Mouse (Mus musculus) heart, embryonic 11.5 days (tissue): ENCODE data around the gene Psmb7. TPM values are rescaled to one million over a fixed set of nuclear protein-coding genes. Genes with fewer than 3 reads are reported as not detected.

Experiments
- ATAC-seq: fragments of 200-750 bp; cut with Nextera tagmentation; replicated peaks from 2 replicates; pipeline ENCODE4 v1.8.0; 2017; ENCODE audit warnings: moderate library complexity; ENCODE audit not compliant: insufficient number of reproducible peaks, low FRiP score, low TSS enrichment
- H3K27ac ChIP-seq: fragments of 300-500 bp; sonication (generic); 2 replicates; pipeline ENCODE4 v1.5.1; 2014; ENCODE audit warnings: mild to moderate bottlenecking, low read depth, low read length
- H3K27me3 ChIP-seq: fragments of 300-500 bp; sonication (generic); 2 replicates; pipeline ENCODE4 v1.6.1; 2014; ENCODE audit warnings: mild to moderate bottlenecking, low read length, mixed read lengths; ENCODE audit not compliant: control insufficient read depth, insufficient read depth
- H3K36me3 ChIP-seq: fragments of 300-500 bp; sonication (generic); 2 replicates; pipeline ENCODE4 v1.6.1; 2014; ENCODE audit warnings: mild to moderate bottlenecking, low read length, moderate library complexity, mixed read lengths; ENCODE audit not compliant: control insufficient read depth, insufficient read depth
- H3K4me1 ChIP-seq: fragments of 300-500 bp; sonication (generic); 2 replicates; pipeline ENCODE4 v1.6.1; 2014; ENCODE audit warnings: low read length; ENCODE audit not compliant: control insufficient read depth, insufficient read depth
- H3K4me2 ChIP-seq: fragments of 300-500 bp; sonication (generic); 2 replicates; pipeline ENCODE4 v1.6.1; 2014; ENCODE audit warnings: mild to moderate bottlenecking, moderate library complexity
- H3K4me3 ChIP-seq: fragments of 300-500 bp; sonication (generic); 2 replicates; pipeline ENCODE4 v1.5.1; 2014; ENCODE audit warnings: low read depth, low read length
- H3K9ac ChIP-seq: fragments of 300-500 bp; sonication (generic); 2 replicates; pipeline ENCODE4 v1.6.1; 2014; ENCODE audit warnings: mild to moderate bottlenecking, low read depth, low read length, moderate library complexity
- H3K9me3 ChIP-seq: fragments of 300-500 bp; sonication (generic); replicated peaks from 2 replicates; pipeline ENCODE4 v1.6.1; 2016; ENCODE audit warnings: low read length; ENCODE audit not compliant: control insufficient read depth
- WGBS: fragments of 180-500 bp; shearing (Covaris S2); extraction: QIAGEN DNeasy Blood & Tissue Kit; methylation state at CpG from one replicate; pipeline ENCODE4 v1.1.7; 2014; ENCODE audit not compliant: insufficient replicate concordance; 5-methylcytosine and 5-hydroxymethylcytosine counted together
- polyA plus RNA-seq: library from polyadenylated mRNA; unstranded; fragments of >200 nt; fragmentation: Nextera tagmentation; extraction: Ambion mirVana; gene quantifications from 2 replicates; pipeline ENCODE4 v1.2.1, GENCODE M21; 2014

Psmb7 gene
- polyA plus RNA-seq, 1 experiment from 2014 or later: 254 TPM

- Histone ChIP-seq H3K27ac (no peak overlapping the region), H3K9me3 (no peaks in the 10 kb centered on the region), H3K36me3 (peaks cover 6% of the 10 kb centered on the region; the same call in 1 of the 2 replicates), H3K9ac (no peak overlapping the region), H3K4me3 (no peak overlapping the region), H3K4me1 (peaks cover 13% of the 10 kb centered on the region), H3K4me2 (no peak overlapping the region), H3K27me3 (no peaks in the 10 kb centered on the region)
- ATAC-seq: no peak
- 76% methylated on average over 6 of the region's 6 CpGs for WGBS
These were observed 29.4 kb downstream of the Psmb7 start for GRCm38 (mm10) chr2:38614437-38614836.

GRCm38 (mm10) chr2:38613576-38613975, 30.3 kb downstream of the Psmb7 start:
- no peak overlapping the region for H3K9ac ChIP-seq
- no peak for ATAC-seq
- no peak overlapping the region for H3K27ac ChIP-seq
- no peak overlapping the region for H3K4me2 ChIP-seq
- no peak overlapping the region for H3K4me3 ChIP-seq
- peaks cover 13% of the 10 kb centered on the region for H3K4me1 ChIP-seq
- no peaks in the 10 kb centered on the region for H3K27me3 ChIP-seq
- 86% methylated on average over 3 of the region's 3 CpGs for WGBS
- no peaks in the 10 kb centered on the region for H3K9me3 ChIP-seq
- H3K36me3 ChIP-seq: peaks cover 2% of the 10 kb centered on the region

GRCm38 (mm10) chr2:38612596-38612995, 31.3 kb downstream of the Psmb7 start:
- Histone ChIP-seq H3K9ac (no peak overlapping the region), H3K27ac (no peak overlapping the region), H3K36me3 (peaks cover 2% of the 10 kb centered on the region), H3K9me3 (no peaks in the 10 kb centered on the region), H3K27me3 (no peaks in the 10 kb centered on the region), H3K4me3 (no peak overlapping the region), H3K4me2 (no peak overlapping the region), H3K4me1 (peaks cover 13% of the 10 kb centered on the region)
- no peak for ATAC-seq
- 89% methylated on average over 6 of the region's 6 CpGs for WGBS

GRCm38 (mm10) chr2:38610161-38610560, 33.7 kb downstream of the Psmb7 start:
- no peak overlapping the region for H3K9ac ChIP-seq

GRCm38 (mm10) chr2:38609310-38609709, 34.6 kb downstream of the Psmb7 start:
- no peaks in the 10 kb centered on the region for H3K9me3 ChIP-seq
- H3K27me3 ChIP-seq: no peaks in the 10 kb centered on the region
- no peak overlapping the region for H3K4me3 ChIP-seq
- H3K4me2 ChIP-seq: no peak overlapping the region
- no peak for ATAC-seq
- H3K9ac ChIP-seq: no peak overlapping the region
- H3K36me3 ChIP-seq: peaks cover 2% of the 10 kb centered on the region; the same call in 1 of the 2 replicates
- no peaks in the 10 kb centered on the region; the same call in none of the 2 replicates for H3K4me1 ChIP-seq
- 93% methylated on average over 11 of the region's 11 CpGs for WGBS
- H3K27ac ChIP-seq: no peak overlapping the region

More at GRCm38 (mm10) chr2:38610161-38610560, 33.7 kb downstream of the Psmb7 start:
- Histone ChIP-seq H3K27ac (no peak overlapping the region), H3K9me3 (no peaks in the 10 kb centered on the region), H3K27me3 (no peaks in the 10 kb centered on the region), H3K36me3 (peaks cover 2% of the 10 kb centered on the region; the same call in 1 of the 2 replicates), H3K4me2 (no peak overlapping the region), H3K4me3 (no peak overlapping the region), H3K4me1 (peaks cover 4% of the 10 kb centered on the region)
- ATAC-seq: no peak
- WGBS: 69% methylated on average over 2 of the region's 2 CpGs

- Histone ChIP-seq H3K9me3 (no peaks in the 10 kb centered on the region), H3K27ac (no peak overlapping the region), H3K4me3 (no peak overlapping the region), H3K4me1 (no peaks in the 10 kb centered on the region; the same call in none of the 2 replicates), H3K27me3 (no peaks in the 10 kb centered on the region), H3K36me3 (peaks cover 2% of the 10 kb centered on the region; the same call in 1 of the 2 replicates), H3K9ac (no peak overlapping the region), H3K4me2 (no peak overlapping the region)
- 75% methylated on average over 5 of the region's 5 CpGs for WGBS
- ATAC-seq: no peak
These were observed 35.0 kb downstream of the Psmb7 start for GRCm38 (mm10) chr2:38608831-38609309.

- peaks cover 2% of the 10 kb centered on the region; the same call in 1 of the 2 replicates for H3K36me3 ChIP-seq
- no peaks in the 10 kb centered on the region for H3K27me3 ChIP-seq
- no peaks in the 10 kb centered on the region for H3K9me3 ChIP-seq
- ATAC-seq: no peak
- no peaks in the 10 kb centered on the region; the same call in 1 of the 2 replicates for H3K4me1 ChIP-seq
- no peak overlapping the region for H3K27ac ChIP-seq
- no peak overlapping the region for H3K4me2 ChIP-seq
- 78% methylated on average over 1 of the region's 1 CpGs for WGBS
- H3K4me3 ChIP-seq: no peak overlapping the region
- no peak overlapping the region for H3K9ac ChIP-seq
These were observed 36.2 kb downstream of the Psmb7 start for GRCm38 (mm10) chr2:38607716-38608115.

GRCm38 (mm10) chr2:38600842-38601241, 43.0 kb downstream of the Psmb7 start:
- Histone ChIP-seq H3K27ac (no peak overlapping the region), H3K27me3 (no peaks in the 10 kb centered on the region), H3K9ac (no peak overlapping the region), H3K9me3 (no peaks in the 10 kb centered on the region), H3K4me1 (peaks cover 5% of the 10 kb centered on the region; the same call in 1 of the 2 replicates), H3K4me2 (no peak overlapping the region), H3K4me3 (no peak overlapping the region), H3K36me3 (no peaks in the 10 kb centered on the region; the same call in 1 of the 2 replicates)
- ATAC-seq: no peak

- 92% methylated on average over 2 of the region's 2 CpGs for WGBS
- H3K27ac ChIP-seq: no peak overlapping the region
- peaks cover 5% of the 10 kb centered on the region; the same call in 1 of the 2 replicates for H3K4me1 ChIP-seq
- H3K4me2 ChIP-seq: no peak overlapping the region
- no peak overlapping the region for H3K4me3 ChIP-seq
- H3K9me3 ChIP-seq: no peaks in the 10 kb centered on the region
- no peak for ATAC-seq
- H3K36me3 ChIP-seq: no peaks in the 10 kb centered on the region; the same call in 1 of the 2 replicates
- H3K9ac ChIP-seq: no peak overlapping the region
- no peaks in the 10 kb centered on the region for H3K27me3 ChIP-seq
These were observed 45.5 kb downstream of the Psmb7 start for GRCm38 (mm10) chr2:38598395-38598794.
